Mouse (Mus musculus): ENCODE measurements around the gene Cep164.

- TF ChIP-seq CTCF (IDR thresholded peaks at IDR 0.05 in 2 of 3, conservative IDR thresholded peaks at IDR 0.05 in 1 of 3; ENCODE audit: control insufficient read depth in 1 of 3, insufficient read depth in 1 of 3, low read depth in 2 of 3, low read length in 3 of 3, poor library complexity in 1 of 3, severe bottlenecking in 1 of 3), result no peak
- no peak for TF ChIP-seq POLR2A (IDR thresholded peaks at IDR 0.05; ENCODE audit: control insufficient read depth in 1 of 2, insufficient read depth in 1 of 2, low read depth in 1 of 2, low read length in 2 of 2, poor library complexity in 1 of 2)
- TF ChIP-seq ZKSCAN1 (IDR thresholded peaks at IDR 0.05; ENCODE audit: low read depth, low read length), result no peak
- no peak for TF ChIP-seq MAFK (IDR thresholded peaks at IDR 0.05; ENCODE audit: borderline replicate concordance, low read depth, low read length)
- no peak for TF ChIP-seq MAX (IDR thresholded peaks at IDR 0.05; ENCODE audit: low read length)
- no peak for TF ChIP-seq USF1 (IDR thresholded peaks at IDR 0.05; ENCODE audit: low read depth, low read length)
- no peak for TF ChIP-seq ZC3H11A (IDR thresholded peaks at IDR 0.05; ENCODE audit: low read depth, low read length)
- TF ChIP-seq MXI1 (IDR thresholded peaks at IDR 0.05; ENCODE audit: low read depth, low read length), result no peak
- no peak for TF ChIP-seq KAT2A (conservative IDR thresholded peaks at IDR 0.05; ENCODE audit: low read depth, low read length)
- TF ChIP-seq EP300 (IDR thresholded peaks at IDR 0.05; ENCODE audit: low read depth in 1 of 2, low read length in 2 of 2), result no peak
- TF ChIP-seq E2F4 (IDR thresholded peaks at IDR 0.05; ENCODE audit: borderline replicate concordance, low read depth, low read length), result no peak
- no peak for TF ChIP-seq UBTF (IDR thresholded peaks at IDR 0.05; ENCODE audit: borderline replicate concordance, insufficient read depth, low read depth, low read length)
- TF ChIP-seq NRF1 (IDR thresholded peaks at IDR 0.05; ENCODE audit: insufficient read depth, low read depth, low read length, poor library complexity, severe bottlenecking), result no peak
Measured at GRCm38 (mm10) chr9:45850528-45851155, 22.2 kb upstream of the Cep164 start.

Data from MEL (cell line).